Mouse (Mus musculus) embryo, embryonic 11.5 days (tissue): ENCODE measurements around the gene Ascl3.

Experiments
- DNase-seq: peaks from one replicate; pipeline ENCODE4 v3.0.0-alpha.2; 2012; ENCODE audit warnings: low read depth, low spot score

Gene Ascl3

GRCm38 (mm10) chr7:109731626-109732025 is at the start of gene Ascl3:
TSS of gene Ascl3 (minus strand) at chr7:109731726.
- DNase-seq, result no peak

- peak; percentile 5 for DNase-seq
Measured at GRCm38 (mm10) chr7:109781087-109781469, 49.6 kb upstream of the Ascl3 start.

GRCm38 (mm10) chr7:109772251-109772650 is 40.7 kb upstream of the Ascl3 start:
- no peak for DNase-seq

GRCm38 (mm10) chr7:109768699-109769383 is 37.3 kb upstream of the Ascl3 start:
- DNase-seq, result no peak

- no peak for DNase-seq
Measured at GRCm38 (mm10) chr7:109767575-109768350, 36.2 kb upstream of the Ascl3 start.

- no peak for DNase-seq
Measured at GRCm38 (mm10) chr7:109764009-109764408, 32.5 kb upstream of the Ascl3 start.

- DNase-seq, result no peak
Measured at GRCm38 (mm10) chr7:109756291-109756690, 24.8 kb upstream of the Ascl3 start.

GRCm38 (mm10) chr7:109754034-109754433 is 22.5 kb upstream of the Ascl3 start:
- DNase-seq, result no peak

- DNase-seq, result peak; percentile 56
Measured at GRCm38 (mm10) chr7:109752008-109752925, 20.7 kb upstream of the Ascl3 start, which contains the start of gene Tmem9b. TSS of gene Tmem9b (minus strand) at chr7:109752875.

GRCm38 (mm10) chr7:109751427-109752007 is 20.0 kb upstream of the Ascl3 start:
- no peak for DNase-seq

- DNase-seq, result no peak
Measured at GRCm38 (mm10) chr7:109747747-109748146, 16.2 kb upstream of the Ascl3 start.

- no peak for DNase-seq
Measured at GRCm38 (mm10) chr7:109741703-109742102, 10.2 kb upstream of the Ascl3 start.

GRCm38 (mm10) chr7:109741060-109741459 is 9.5 kb upstream of the Ascl3 start:
- no peak for DNase-seq

GRCm38 (mm10) chr7:109739822-109740370 is 8.4 kb upstream of the Ascl3 start:
- DNase-seq, result no peak

GRCm38 (mm10) chr7:109734806-109735205 is 3.3 kb upstream of the Ascl3 start:
- DNase-seq, result no peak

- DNase-seq, result no peak
Measured at GRCm38 (mm10) chr7:109723697-109724096, 7.8 kb downstream of the Ascl3 start, which contains the start of gene BC051019. TSS of gene BC051019 (minus strand) at chr7:109723850.

- no peak for DNase-seq
Measured at GRCm38 (mm10) chr7:109723114-109723513, 8.4 kb downstream of the Ascl3 start.

- DNase-seq, result no peak
Measured at GRCm38 (mm10) chr7:109722618-109723017, 8.9 kb downstream of the Ascl3 start.

GRCm38 (mm10) chr7:109719286-109719685 is 12.2 kb downstream of the Ascl3 start:
- DNase-seq, result peak; percentile 22

- DNase-seq, result no peak
Measured at GRCm38 (mm10) chr7:109713434-109713982, 18.0 kb downstream of the Ascl3 start.

GRCm38 (mm10) chr7:109712198-109712597 is 19.3 kb downstream of the Ascl3 start:
- DNase-seq, result no peak
